Mouse (Mus musculus) 416B (cell line): Measurements from ENCODE around the gene Suclg1.

Experiments used
- DNase-seq: peaks from one replicate; pipeline ENCODE4 v3.0.0; 2011; ENCODE audit warnings: low read depth

The Suclg1 gene

GRCm38 (mm10) chr6:73248237-73249048 is at the start of gene Suclg1:
Gene Suclg1, plus strand, starts transcription at chr6:73248382.
- DNase-seq = peak; percentile 91

DNA sequence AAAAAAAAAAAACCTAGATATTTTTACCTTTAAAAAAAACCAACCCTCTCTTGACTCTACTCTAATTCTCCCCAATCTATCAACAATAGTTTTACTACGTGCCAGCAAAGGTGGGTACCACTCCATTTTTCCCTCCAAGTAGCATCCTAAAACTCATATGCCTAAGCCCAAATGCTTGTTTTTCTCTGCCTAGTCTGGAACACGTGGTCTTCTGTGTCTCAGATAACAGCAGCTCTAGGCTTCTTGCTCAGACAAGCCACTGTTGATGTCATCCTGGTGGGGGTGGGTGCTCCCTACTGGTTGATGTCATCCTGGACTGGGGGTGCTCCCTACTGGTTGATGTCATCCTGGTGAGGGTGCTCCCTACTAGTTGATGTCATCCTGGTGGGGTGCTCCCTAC is 44.5 kb upstream of the Suclg1 start:
- DNase-seq = peak; percentile 24

- peak; percentile 22 for DNase-seq
These were observed 43.2 kb upstream of the Suclg1 start for GRCm38 (mm10) chr6:73204937-73205336.

GRCm38 (mm10) chr6:73209598-73209997 is 38.6 kb upstream of the Suclg1 start:
- no peak for DNase-seq

DNA sequence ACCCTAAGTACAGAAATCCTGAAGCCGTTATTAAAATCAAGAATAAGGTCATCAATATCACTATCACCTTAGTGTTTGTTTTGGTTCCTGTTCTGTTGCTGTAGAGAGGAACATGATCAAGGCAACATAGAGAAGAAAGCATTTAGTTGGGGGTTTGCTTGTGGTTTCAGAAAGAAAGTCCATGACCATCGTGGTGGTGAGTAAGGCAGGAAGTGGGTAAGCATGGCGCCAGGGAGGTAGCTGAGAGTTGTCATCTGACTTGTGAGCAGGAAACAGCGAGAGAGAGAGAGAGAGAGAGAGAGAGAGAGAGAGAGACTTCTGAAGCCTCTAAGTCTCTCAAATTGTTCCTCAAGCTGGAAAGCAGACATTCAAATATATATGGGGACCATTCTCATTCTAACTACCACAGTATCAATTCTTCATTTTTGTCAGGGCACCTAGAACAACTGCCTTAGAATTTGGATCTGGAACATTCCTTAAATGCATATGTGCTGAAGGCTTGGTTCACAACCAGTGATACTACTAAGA is 37.7 kb upstream of the Suclg1 start:
- peak; percentile 96 for DNase-seq

- DNase-seq = no peak
These were observed 37.1 kb upstream of the Suclg1 start for GRCm38 (mm10) chr6:73211036-73211435.

DNA sequence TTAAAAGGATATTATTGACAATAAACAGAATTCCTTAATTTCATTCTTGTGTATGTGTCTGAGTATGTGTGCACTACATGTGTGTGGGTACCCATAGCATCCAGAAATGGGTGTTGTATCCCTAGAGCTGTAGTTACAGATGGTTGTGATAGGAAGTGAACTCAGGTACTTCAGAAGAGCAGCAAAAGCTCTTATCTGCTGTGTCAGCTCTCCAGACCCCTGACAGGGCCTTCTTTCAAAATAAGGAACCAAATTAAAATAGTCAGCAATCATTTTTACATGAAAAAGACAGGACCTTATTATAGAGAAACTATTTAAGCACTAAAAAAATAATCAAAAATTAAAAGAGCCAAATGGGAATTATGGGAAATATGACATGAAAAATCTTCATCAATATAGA is 36.6 kb upstream of the Suclg1 start:
- DNase-seq = peak; percentile 27

DNA sequence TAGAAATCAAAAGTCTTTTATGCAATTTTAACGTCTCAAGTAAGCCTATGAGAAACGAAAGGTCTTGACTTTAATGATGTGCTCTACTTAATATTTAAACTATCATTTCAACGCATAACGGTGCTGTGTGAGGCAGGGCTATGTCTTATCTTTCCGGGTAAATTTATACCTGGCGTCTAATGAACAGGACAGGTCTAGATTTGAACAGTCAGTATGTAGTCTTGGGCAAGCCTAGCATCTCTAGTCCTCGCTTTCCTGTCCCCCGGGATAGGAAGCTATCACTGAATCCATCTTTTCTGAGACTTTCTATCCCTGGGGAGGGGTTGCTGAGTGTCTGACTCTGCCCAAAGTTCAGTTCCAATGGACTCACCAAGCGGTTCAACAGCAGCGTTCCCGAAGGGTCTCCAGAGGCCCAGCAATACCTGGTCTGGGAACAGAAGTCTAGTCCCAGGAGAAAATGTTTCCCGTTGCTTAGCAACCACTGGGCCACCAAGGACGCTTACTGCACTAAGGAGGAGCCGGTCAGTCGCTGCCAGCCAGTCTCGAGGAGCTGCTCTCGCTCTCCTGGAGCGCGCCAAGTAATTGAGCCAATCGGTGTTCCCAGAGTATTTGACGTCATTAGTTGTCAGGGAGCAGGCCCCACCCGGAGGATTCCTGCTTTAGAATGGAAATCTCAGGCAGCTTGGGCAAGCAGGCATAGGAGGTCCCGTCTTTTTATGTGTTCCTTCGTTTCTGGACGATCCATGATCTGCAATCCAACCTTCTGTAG is 26.8 kb upstream of the Suclg1 start, which contains the start of gene Dnah6:
Gene Dnah6, minus strand, starts transcription at position 463 of the 769 bp plus-strand sequence.
- no peak for DNase-seq

- DNase-seq = no peak
These were observed 26.0 kb upstream of the Suclg1 start for GRCm38 (mm10) chr6:73221958-73222735.

- DNase-seq = no peak
These were observed 25.2 kb upstream of the Suclg1 start for GRCm38 (mm10) chr6:73222841-73223526.

DNA sequence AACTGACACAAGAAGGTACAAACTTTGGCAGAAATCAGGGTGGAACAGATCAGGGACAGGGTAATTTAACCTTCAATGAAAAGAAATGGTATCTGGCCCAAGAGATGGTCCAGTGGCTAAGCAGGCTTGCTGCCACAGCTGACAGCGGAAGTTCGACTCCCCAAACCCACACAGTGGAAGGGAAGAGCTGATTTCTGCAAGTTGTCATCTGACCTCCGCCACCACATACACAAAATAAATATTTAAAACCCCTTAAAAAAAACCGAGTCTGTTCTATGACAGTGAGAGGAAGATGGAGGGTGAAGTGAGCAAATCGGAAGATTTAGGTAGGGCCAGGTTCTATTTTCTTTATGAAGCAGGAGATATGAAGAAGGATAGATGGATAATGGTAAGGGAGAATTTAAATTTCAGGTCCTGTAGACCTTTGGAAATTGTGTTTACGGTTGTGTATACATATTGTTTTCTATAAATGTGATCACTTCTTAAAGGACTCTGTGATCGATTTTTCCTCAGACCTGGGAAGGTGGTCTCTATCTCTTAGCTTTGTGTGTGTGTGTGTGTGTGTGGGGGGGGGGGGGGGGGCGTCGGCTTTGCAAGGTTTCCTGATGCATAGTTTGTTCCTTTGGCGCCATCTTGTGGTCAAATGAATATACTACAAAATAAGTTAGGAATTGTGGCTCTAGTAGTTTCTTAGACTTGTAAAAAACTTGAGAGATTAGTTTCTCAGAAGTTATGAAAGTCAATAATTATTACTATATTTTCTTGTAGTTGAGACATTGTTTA is 20.6 kb upstream of the Suclg1 start:
- DNase-seq = peak; percentile 70

- peak; percentile 78 for DNase-seq
These were observed 19.8 kb upstream of the Suclg1 start for GRCm38 (mm10) chr6:73228408-73228807.

DNA sequence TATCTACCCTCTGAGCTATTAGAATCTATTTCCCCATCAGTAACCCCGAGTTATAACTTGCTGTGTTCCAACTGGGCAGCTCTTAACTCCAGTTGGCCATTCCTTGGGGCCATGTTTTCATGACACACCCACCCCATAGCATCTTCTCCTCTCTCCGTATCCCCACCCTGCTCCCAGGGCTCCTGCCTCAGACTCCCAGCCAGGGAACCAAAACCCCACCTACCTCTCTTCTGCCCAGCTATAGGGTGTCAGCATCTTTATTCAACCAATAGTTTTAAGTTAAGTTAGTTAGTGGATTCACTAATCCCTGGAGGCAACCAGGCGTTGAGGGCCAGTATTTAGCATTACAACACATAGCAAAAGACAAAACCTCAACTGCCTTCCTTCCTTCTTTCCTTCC is 19.3 kb upstream of the Suclg1 start:
- DNase-seq = no peak

DNA sequence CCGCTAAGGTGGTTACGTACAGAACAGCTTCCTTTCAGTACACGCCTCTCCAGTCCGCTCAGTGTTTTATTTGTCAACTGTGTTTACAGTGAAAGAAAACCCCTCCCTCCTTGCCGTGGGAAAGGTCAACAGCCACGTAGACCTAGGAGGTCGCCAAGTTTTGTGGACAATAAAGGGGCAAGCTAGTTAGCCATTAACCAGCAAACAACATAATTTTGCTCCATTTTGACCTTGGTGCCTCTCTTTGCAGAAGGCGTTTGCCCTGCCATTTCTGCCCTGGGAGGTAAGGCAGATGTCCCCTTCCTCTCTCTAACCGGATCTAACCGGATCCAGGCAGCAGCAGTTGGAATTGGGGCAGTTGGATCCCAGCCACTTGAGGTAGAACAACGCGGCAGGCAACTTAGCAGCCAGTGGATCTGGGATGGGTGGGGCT is 16.0 kb upstream of the Suclg1 start:
- DNase-seq = no peak

GRCm38 (mm10) chr6:73233202-73233726 is 14.9 kb upstream of the Suclg1 start:
- DNase-seq = peak; percentile 50

GRCm38 (mm10) chr6:73234302-73234900 is 13.8 kb upstream of the Suclg1 start:
- no peak for DNase-seq

DNA sequence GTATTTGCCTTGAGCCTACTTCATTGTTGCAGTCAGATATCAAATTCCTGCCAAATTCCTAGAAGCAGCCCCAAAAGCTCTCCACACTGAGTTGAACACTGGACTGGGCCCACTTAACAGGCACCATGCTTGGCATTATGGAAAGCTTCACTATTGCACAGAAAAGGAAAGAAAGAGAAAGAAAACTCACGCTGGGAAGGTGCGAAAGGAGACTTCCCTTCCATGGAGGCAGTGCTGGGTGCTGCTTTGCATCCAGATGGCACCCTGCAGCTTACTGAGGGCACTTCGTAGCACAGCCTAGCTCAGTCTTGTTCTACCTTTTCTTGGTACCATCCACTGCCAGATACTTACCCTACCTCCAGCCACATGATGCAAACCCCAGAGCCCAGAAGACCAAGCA is 12.5 kb upstream of the Suclg1 start:
- no peak for DNase-seq

DNA sequence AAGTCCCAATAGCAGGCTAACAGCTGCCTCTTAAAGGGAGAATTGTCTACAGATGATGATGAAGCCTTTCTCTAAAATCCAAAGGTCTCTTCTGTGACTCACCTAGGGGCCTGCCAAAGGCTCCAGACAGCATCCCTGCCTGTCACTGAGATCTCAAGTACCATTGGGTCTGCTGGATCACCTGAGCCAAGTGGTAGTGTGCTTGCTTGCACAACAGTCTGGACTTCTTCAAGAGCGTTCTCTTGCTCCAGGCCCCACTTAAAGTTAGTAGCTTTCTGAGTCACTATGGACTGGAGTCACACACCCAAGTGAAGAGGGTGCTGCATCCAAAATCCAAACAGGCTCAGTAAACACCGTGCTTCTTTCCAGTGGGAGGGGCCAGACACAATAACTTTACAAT is 1.4 kb upstream of the Suclg1 start:
- DNase-seq = no peak

GRCm38 (mm10) chr6:73247452-73247851 is 730 bp upstream of the Suclg1 start:
- peak; percentile 77 for DNase-seq

GRCm38 (mm10) chr6:73249049-73249422 is 854 bp downstream of the Suclg1 start:
- peak; percentile 53 for DNase-seq
